Mouse (Mus musculus): Measurements from ENCODE around the gene Ahdc1. TPM values are rescaled to one million over a fixed set of nuclear protein-coding genes. Genes with fewer than 3 reads are reported as not detected.

Gene Ahdc1
- polyA plus RNA-seq, 1 experiment from 2014 or later: 13.0 TPM

GRCm38 (mm10) chr4:133087177-133087714 is 76.2 kb downstream of the Ahdc1 start:
- peak overlapping the region; percentile 53 for H3K27ac ChIP-seq
- WGBS: 94% methylated on average over 6 of the region's 6 CpGs
- no peaks in the 10 kb centered on the region for H3K36me3 ChIP-seq
- no peaks in the 10 kb centered on the region for H3K9me3 ChIP-seq (replicated peaks)
- peaks cover 10% of the 10 kb centered on the region; the same call in 1 of the 2 replicates for H3K27me3 ChIP-seq (ENCODE audit: low read depth, poor library complexity, severe bottlenecking)
- H3K4me1 ChIP-seq: peaks cover 74% of the 10 kb centered on the region
- H3K4me3 ChIP-seq: 0 out of 2 replicates have a peak overlapping the region, but pooled peaks have one; percentile 14
- no peak for DNase-seq (ENCODE audit: low spot score)

DNA sequence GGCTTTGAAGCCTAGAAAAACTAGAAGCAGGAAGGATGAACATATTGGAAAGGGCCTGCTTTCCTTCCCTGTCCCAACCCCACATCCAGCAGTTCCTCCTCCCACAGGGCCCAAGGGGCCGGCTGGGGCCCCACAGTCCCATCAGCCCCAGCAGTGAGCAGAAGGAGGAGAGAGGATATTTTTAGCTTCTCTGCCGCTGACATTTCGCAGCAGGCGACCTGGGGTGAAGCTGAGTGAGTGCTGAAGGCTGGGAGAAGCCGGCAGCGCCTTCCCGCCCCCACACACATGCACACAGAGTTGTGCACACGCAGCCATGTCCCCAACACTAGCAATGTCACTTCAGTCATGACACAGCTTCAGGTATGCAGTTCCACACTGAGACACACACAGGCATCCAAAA is 76.8 kb downstream of the Ahdc1 start:
- 38% methylated on average over 8 of the region's 8 CpGs for WGBS
- Histone ChIP-seq H3K4me3 (no peak overlapping the region), H3K27me3 (ENCODE audit: low read depth, poor library complexity, severe bottlenecking) (peaks cover 16% of the 10 kb centered on the region; the same call in 1 of the 2 replicates), H3K9me3 (replicated peaks) (no peaks in the 10 kb centered on the region), H3K36me3 (no peaks in the 10 kb centered on the region), H3K4me1 (peaks cover 80% of the 10 kb centered on the region), H3K27ac (peak overlapping the region; percentile 53)
- DNase-seq (ENCODE audit: low spot score): no peak

DNA sequence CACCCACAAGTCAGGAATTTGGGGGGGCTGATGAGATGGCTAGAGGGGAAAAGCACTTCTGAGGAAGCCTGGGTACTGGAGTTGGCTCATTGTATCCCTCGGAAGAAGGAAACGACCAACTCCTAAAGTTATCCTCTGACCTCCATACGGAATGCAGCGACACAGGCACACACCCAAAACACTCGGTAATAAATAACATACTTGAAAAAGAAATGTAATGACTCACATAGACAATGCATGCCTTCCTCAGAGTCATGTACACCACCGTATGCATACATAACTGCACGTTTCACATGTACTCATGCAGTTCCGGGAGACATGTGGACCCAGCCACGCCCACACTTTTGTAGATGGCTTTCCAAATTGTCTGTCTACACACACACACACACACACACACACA is 78.3 kb downstream of the Ahdc1 start:
- Histone ChIP-seq H3K4me3 (no peak overlapping the region), H3K4me1 (peaks cover 86% of the 10 kb centered on the region), H3K27me3 (ENCODE audit: low read depth, poor library complexity, severe bottlenecking) (peaks cover 20% of the 10 kb centered on the region; the same call in 1 of the 2 replicates), H3K9me3 (replicated peaks) (no peaks in the 10 kb centered on the region), H3K27ac (peak overlapping the region; percentile 91), H3K36me3 (no peaks in the 10 kb centered on the region)
- no peak for DNase-seq (ENCODE audit: low spot score)
- 93% methylated on average over 9 of the region's 9 CpGs for WGBS

GRCm38 (mm10) chr4:133089802-133090201 is 78.7 kb downstream of the Ahdc1 start:
- peak overlapping the region; percentile 91 for H3K27ac ChIP-seq
- 76% methylated on average over 4 of the region's 4 CpGs for WGBS
- H3K9me3 ChIP-seq (replicated peaks): no peaks in the 10 kb centered on the region
- H3K36me3 ChIP-seq: no peaks in the 10 kb centered on the region
- peaks cover 86% of the 10 kb centered on the region for H3K4me1 ChIP-seq
- peak overlapping the region; percentile 25; the same call in 1 of the 2 replicates for H3K4me3 ChIP-seq
- no peak for DNase-seq (ENCODE audit: low spot score)
- peaks cover 18% of the 10 kb centered on the region; the same call in 1 of the 2 replicates for H3K27me3 ChIP-seq (ENCODE audit: low read depth, poor library complexity, severe bottlenecking)

GRCm38 (mm10) chr4:133090276-133090719 is 79.2 kb downstream of the Ahdc1 start:
- Histone ChIP-seq H3K27me3 (ENCODE audit: low read depth, poor library complexity, severe bottlenecking) (peaks cover 13% of the 10 kb centered on the region; the same call in 1 of the 2 replicates), H3K4me3 (peak overlapping the region; percentile 25; the same call in 1 of the 2 replicates), H3K36me3 (no peaks in the 10 kb centered on the region), H3K27ac (peak overlapping the region; percentile 91), H3K9me3 (replicated peaks) (no peaks in the 10 kb centered on the region), H3K4me1 (peaks cover 86% of the 10 kb centered on the region)
- no peak for DNase-seq (ENCODE audit: low spot score)
- WGBS: 30% methylated on average over 8 of the region's 8 CpGs

DNA sequence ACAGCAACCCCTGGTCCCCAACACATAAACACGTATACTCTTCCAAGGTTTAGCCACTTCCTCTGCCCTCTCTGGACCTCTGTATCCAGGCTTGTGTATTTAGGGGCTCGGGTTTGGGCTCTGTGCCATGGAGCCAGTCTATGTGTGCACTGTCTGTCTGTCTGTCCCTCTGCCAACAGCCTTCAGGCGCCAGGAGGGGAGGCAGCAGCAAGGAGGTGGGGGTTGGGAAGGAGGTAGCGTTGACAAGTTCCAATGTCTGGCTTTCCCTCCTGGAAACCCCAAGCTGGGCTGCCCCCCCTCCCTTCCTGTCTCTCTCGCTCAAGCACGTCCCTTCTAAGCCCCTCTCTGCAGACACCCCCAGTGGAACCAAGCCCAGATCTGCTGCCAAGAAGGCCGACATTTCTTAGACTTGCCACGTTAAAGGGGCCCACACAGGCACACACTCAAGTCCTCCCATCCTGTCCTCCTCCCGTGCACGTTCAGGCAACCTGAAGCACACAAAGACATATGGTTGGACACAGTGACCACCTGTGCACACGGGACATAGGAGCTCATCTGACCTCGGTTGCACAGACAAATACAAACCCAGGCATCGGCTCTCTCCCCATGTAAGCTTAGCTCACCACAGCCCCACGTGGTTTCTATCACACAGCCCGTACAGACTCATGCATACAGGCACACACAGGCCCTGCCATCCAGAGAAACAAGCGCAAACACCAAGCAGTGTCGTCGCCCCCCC is 79.8 kb downstream of the Ahdc1 start:
- peaks cover 85% of the 10 kb centered on the region for H3K4me1 ChIP-seq
- H3K27ac ChIP-seq: peak overlapping the region; percentile 91
- H3K27me3 ChIP-seq (ENCODE audit: low read depth, poor library complexity, severe bottlenecking): 0 out of 2 replicates have a peak, but pooled peaks cover 9% of the 10 kb centered on the region
- no peaks in the 10 kb centered on the region for H3K36me3 ChIP-seq
- DNase-seq (ENCODE audit: low spot score): peak; percentile 71
- WGBS: 34% methylated on average over 18 of the region's 18 CpGs
- H3K4me3 ChIP-seq: peak overlapping the region; percentile 25; the same call in 1 of the 2 replicates
- no peaks in the 10 kb centered on the region for H3K9me3 ChIP-seq (replicated peaks)

GRCm38 (mm10) chr4:133091459-133091785 is 80.4 kb downstream of the Ahdc1 start:
- DNase-seq (ENCODE audit: low spot score): no peak
- H3K4me1 ChIP-seq: peaks cover 80% of the 10 kb centered on the region
- 84% methylated on average over 4 of the region's 4 CpGs for WGBS
- no peak overlapping the region for H3K4me3 ChIP-seq
- H3K27ac ChIP-seq: peak overlapping the region; percentile 91
- no peaks in the 10 kb centered on the region for H3K9me3 ChIP-seq (replicated peaks)
- 0 out of 2 replicates have a peak, but pooled peaks cover 9% of the 10 kb centered on the region for H3K27me3 ChIP-seq (ENCODE audit: low read depth, poor library complexity, severe bottlenecking)
- H3K36me3 ChIP-seq: no peaks in the 10 kb centered on the region

- peaks cover 75% of the 10 kb centered on the region for H3K4me1 ChIP-seq
- H3K9me3 ChIP-seq (replicated peaks): no peaks in the 10 kb centered on the region
- H3K27ac ChIP-seq: peak overlapping the region; percentile 91
- H3K36me3 ChIP-seq: no peaks in the 10 kb centered on the region
- 0 out of 2 replicates have a peak, but pooled peaks cover 9% of the 10 kb centered on the region for H3K27me3 ChIP-seq (ENCODE audit: low read depth, poor library complexity, severe bottlenecking)
- WGBS: 9% methylated on average over 18 of the region's 18 CpGs
- H3K4me3 ChIP-seq: peak overlapping the region; percentile 33
- DNase-seq (ENCODE audit: low spot score): peak; percentile 66
Measured at GRCm38 (mm10) chr4:133092453-133092901, 81.4 kb downstream of the Ahdc1 start.

GRCm38 (mm10) chr4:133093056-133093455 is 82.0 kb downstream of the Ahdc1 start:
- 59% methylated on average over 6 of the region's 6 CpGs for WGBS
- Histone ChIP-seq H3K4me1 (peaks cover 69% of the 10 kb centered on the region), H3K27ac (peak overlapping the region; percentile 91), H3K9me3 (replicated peaks) (no peaks in the 10 kb centered on the region), H3K36me3 (no peaks in the 10 kb centered on the region), H3K4me3 (no peak overlapping the region), H3K27me3 (ENCODE audit: low read depth, poor library complexity, severe bottlenecking) (0 out of 2 replicates have a peak, but pooled peaks cover 9% of the 10 kb centered on the region)
- DNase-seq (ENCODE audit: low spot score): no peak

DNA sequence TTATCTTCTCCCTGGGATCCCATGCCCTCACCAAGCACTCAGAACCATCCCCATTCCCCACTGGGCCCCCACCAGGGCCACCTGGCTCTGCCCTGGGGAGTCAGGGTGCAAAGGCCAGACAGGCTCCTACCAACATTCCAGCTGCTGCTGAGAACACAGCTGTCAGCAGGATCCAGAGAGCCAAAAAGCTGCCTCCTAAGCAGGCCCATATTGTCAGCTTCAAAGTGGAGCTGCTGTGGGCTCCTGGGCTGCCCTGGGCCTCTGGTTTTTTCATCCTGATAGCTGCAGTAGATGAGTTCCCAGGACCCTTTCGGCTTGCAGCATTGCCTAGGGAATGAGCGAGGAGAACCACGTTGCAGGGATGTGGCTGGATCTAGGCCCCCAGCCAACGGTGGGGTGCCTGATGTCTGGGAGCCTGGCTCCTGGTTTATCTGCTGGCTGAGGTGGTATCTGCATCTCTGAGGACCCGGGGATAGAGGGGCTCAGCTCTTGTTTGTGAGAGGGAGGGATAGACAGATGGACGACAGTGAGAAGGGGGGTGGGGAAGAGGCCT is 82.5 kb downstream of the Ahdc1 start:
- H3K27me3 ChIP-seq (ENCODE audit: low read depth, poor library complexity, severe bottlenecking): 0 out of 2 replicates have a peak, but pooled peaks cover 9% of the 10 kb centered on the region
- 16% methylated on average over 6 of the region's 6 CpGs for WGBS
- no peak for DNase-seq (ENCODE audit: low spot score)

GRCm38 (mm10) chr4:133094255-133094654 is 83.2 kb downstream of the Ahdc1 start:
- Histone ChIP-seq H3K27me3 (ENCODE audit: low read depth, poor library complexity, severe bottlenecking) (0 out of 2 replicates have a peak, but pooled peaks cover 9% of the 10 kb centered on the region), H3K36me3 (no peaks in the 10 kb centered on the region), H3K9me3 (replicated peaks) (no peaks in the 10 kb centered on the region), H3K4me1 (peaks cover 66% of the 10 kb centered on the region), H3K4me3 (no peak overlapping the region), H3K27ac (peak overlapping the region; percentile 91)
- 50% methylated on average over 1 of the region's 1 CpGs for WGBS
- DNase-seq (ENCODE audit: low spot score): no peak

More for the DNA sequence above, 82.5 kb downstream of the Ahdc1 start:
- Histone ChIP-seq H3K36me3 (no peaks in the 10 kb centered on the region), H3K27ac (peak overlapping the region; percentile 91), H3K4me3 (no peak overlapping the region), H3K9me3 (replicated peaks) (no peaks in the 10 kb centered on the region), H3K4me1 (peaks cover 68% of the 10 kb centered on the region)

- DNase-seq (ENCODE audit: low spot score): peak; percentile 76
- peak overlapping the region; percentile 14 for H3K4me3 ChIP-seq
- peak overlapping the region; percentile 78 for H3K27ac ChIP-seq
- H3K4me1 ChIP-seq: peaks cover 57% of the 10 kb centered on the region
- no peaks in the 10 kb centered on the region for H3K9me3 ChIP-seq (replicated peaks)
- WGBS: 28% methylated on average over 16 of the region's 16 CpGs
- 0 out of 2 replicates have a peak, but pooled peaks cover 9% of the 10 kb centered on the region for H3K27me3 ChIP-seq (ENCODE audit: low read depth, poor library complexity, severe bottlenecking)
- no peaks in the 10 kb centered on the region for H3K36me3 ChIP-seq
Measured at GRCm38 (mm10) chr4:133094936-133095733, 84.1 kb downstream of the Ahdc1 start.
